Mouse (Mus musculus): ENCODE measurements around the gene Lamb3.

GRCm38 (mm10) chr1:193159163-193159562 lies 48.3 kb upstream of the Lamb3 start:
- TF ChIP-seq CTCF (IDR thresholded peaks at IDR 0.05; ENCODE audit: control insufficient read depth, insufficient read depth, low read length), result no peak
- TF ChIP-seq POLR2A (IDR thresholded peaks at IDR 0.05; ENCODE audit: borderline replicate concordance, control insufficient read depth, low read depth, low read length), result no peak
